Mouse (Mus musculus) small intestine, adult 2 months (tissue): Measurements from ENCODE around the gene Ethe1. TPM values are rescaled to one million over a fixed set of nuclear protein-coding genes. Genes with fewer than 3 reads are reported as not detected.

Experiments
- H3K27ac ChIP-seq: fragments of 200-500 bp; 2 replicates; pipeline ENCODE4 v1.5.1; 2012; ENCODE audit warnings: low read depth, low read length, control low read depth, inconsistent platforms; ENCODE audit not compliant: insufficient read depth
- H3K27me3 ChIP-seq: fragments of 200-500 bp; 2 replicates; pipeline ENCODE4 v1.6.1; 2012; ENCODE audit warnings: mild to moderate bottlenecking, moderate library complexity, low read length, inconsistent platforms; ENCODE audit not compliant: control insufficient read depth, insufficient read depth
- H3K36me3 ChIP-seq: fragments of 200-500 bp; 2 replicates; pipeline ENCODE4 v1.6.1; 2012; ENCODE audit warnings: mild to moderate bottlenecking, low read length, control low read depth, inconsistent platforms; ENCODE audit not compliant: control insufficient read depth, insufficient read depth
- H3K4me1 ChIP-seq: fragments of 200-500 bp; 2 replicates; pipeline ENCODE4 v1.6.1; 2012; ENCODE audit warnings: low read length, inconsistent platforms, mixed read lengths; ENCODE audit not compliant: control insufficient read depth, insufficient read depth, insufficient read length
- H3K4me3 ChIP-seq: fragments of 200-500 bp; 2 replicates; pipeline ENCODE4 v1.5.1; 2012; ENCODE audit warnings: low read depth, mild to moderate bottlenecking, control low read depth, inconsistent platforms, low read length, moderate library complexity
- CTCF ChIP-seq: fragments of 200-500 bp; IDR thresholded peaks from 2 replicates; pipeline ENCODE4 v1.5.1; 2012; ENCODE audit warnings: low read depth, mild to moderate bottlenecking, control low read depth, inconsistent platforms, low read length, moderate library complexity, mixed read lengths; ENCODE audit not compliant: insufficient replicate concordance, insufficient read length; ENCODE audit errors: extremely low read depth
- POLR2A ChIP-seq: fragments of 200-500 bp; IDR thresholded peaks from 2 replicates; pipeline ENCODE4 v1.6.1; 2012; ENCODE audit warnings: low read depth, mild to moderate bottlenecking, control low read depth, inconsistent platforms, low read length, moderate library complexity
- WGBS: fragments of 180-500 bp; shearing (Covaris S2); methylation state at CpG from one replicate; pipeline ENCODE4 v1.1.7; 2018; 5-methylcytosine and 5-hydroxymethylcytosine counted together
- polyA plus RNA-seq: library from polyadenylated mRNA; depleted of rRNA; stranded (reverse); fragments of >200 nt; gene quantifications from 2 replicates; pipeline ENCODE4 v1.2.3, GENCODE M21; 2012

Gene Ethe1
- polyA plus RNA-seq, 1 experiment = 44.2 TPM

DNA sequence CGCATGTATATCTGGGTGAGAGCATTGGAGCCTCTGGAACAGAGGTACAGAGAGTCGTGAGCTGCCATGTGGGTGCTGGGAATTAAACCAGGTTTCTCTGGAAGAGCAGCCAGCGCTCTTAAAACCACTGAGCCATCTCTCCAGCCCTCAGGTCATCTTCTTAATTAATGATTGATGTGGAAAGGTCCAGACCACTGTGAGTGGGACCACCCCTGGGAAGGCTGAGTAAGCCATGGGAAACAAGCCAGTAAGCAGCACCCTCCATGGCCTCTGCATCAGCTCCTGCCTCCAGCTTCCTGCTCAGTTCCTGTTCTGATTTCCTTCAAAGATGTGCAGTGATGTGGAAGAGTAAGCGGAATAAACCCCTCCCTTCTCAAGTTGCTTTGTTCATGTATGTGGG lies 4.8 kb downstream of the Ethe1 start:
- WGBS = 54% methylated on average over 4 of the region's 4 CpGs
- peaks cover 27% of the 10 kb centered on the region for H3K4me1 ChIP-seq
- no peaks in the 10 kb centered on the region for H3K36me3 ChIP-seq
- TF ChIP-seq CTCF (no peak), POLR2A (no peak)
- H3K4me3 ChIP-seq = no peak overlapping the region
- no peak overlapping the region for H3K27ac ChIP-seq
- H3K27me3 ChIP-seq = no peaks in the 10 kb centered on the region

DNA sequence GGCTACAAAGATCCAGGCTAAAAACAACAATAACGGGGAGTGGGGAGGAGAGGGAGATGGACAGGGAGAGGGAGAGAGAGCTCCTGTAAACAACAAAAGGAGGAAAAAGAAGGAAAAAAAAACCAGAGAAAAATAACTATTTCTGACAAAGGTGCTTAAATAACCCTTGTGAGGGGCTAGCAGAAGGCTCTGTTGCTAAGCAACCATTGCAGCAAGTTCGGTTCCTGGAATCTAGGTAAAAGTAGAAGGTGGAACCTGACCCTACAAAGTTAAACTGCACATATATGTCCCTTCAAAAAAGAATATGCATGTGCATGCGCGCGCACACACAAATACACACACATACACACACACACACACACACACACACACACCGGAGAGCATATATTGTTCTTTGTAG lies 5.4 kb downstream of the Ethe1 start:
- Histone ChIP-seq H3K27ac (no peak overlapping the region), H3K4me1 (peaks cover 21% of the 10 kb centered on the region; the same call in 1 of the 2 replicates), H3K4me3 (no peak overlapping the region), H3K36me3 (no peaks in the 10 kb centered on the region), H3K27me3 (no peaks in the 10 kb centered on the region)
- TF ChIP-seq POLR2A = no peak
- no peak for TF ChIP-seq CTCF
- 90% methylated on average over 6 of the region's 6 CpGs for WGBS

DNA sequence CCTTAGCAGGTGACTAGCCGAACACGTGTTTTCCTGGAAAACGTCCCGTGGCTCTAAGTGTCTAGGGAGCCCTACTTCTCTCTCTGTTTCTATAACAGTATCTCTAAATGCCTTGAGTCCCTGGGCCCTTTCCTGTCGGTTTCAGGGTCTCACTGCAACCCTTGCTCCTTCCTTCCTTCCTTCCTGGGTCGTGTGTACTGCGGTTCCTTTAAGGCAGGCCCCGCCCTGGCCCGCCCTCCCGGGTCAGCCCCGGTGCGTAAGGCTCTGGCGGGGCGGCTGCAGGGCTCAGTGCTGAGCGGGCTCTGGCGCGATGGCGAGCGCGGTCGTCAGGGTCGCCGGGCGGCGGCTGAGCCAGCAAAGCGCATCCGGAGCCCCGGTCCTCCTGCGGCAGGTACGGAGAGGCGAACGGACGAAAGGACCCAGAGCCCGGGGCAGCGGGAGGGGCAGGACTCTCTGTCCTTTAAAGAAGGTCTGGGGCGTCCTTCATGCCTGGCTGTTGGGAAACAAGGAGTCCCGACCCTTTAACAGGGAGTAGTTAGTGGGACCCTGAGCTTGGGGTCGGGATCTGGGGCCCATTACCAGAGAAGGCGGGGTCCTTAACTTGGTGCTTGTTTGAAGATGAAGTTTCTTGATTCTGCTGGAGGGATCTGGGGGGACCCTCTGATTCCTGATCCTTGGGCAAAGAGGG lies 6.4 kb downstream of the Ethe1 start:
- under 1% methylated on average over 39 of the region's 39 CpGs for WGBS
- H3K4me3 ChIP-seq = peak overlapping the region; percentile 85
- peak; percentile 79 for TF ChIP-seq POLR2A
- 0 out of 2 replicates have a peak, but pooled peaks have one; percentile 10 for TF ChIP-seq CTCF
- H3K4me1 ChIP-seq = peaks cover 15% of the 10 kb centered on the region; the same call in 1 of the 2 replicates
- H3K27me3 ChIP-seq = no peaks in the 10 kb centered on the region
- no peaks in the 10 kb centered on the region for H3K36me3 ChIP-seq
- H3K27ac ChIP-seq = no peak overlapping the region

DNA sequence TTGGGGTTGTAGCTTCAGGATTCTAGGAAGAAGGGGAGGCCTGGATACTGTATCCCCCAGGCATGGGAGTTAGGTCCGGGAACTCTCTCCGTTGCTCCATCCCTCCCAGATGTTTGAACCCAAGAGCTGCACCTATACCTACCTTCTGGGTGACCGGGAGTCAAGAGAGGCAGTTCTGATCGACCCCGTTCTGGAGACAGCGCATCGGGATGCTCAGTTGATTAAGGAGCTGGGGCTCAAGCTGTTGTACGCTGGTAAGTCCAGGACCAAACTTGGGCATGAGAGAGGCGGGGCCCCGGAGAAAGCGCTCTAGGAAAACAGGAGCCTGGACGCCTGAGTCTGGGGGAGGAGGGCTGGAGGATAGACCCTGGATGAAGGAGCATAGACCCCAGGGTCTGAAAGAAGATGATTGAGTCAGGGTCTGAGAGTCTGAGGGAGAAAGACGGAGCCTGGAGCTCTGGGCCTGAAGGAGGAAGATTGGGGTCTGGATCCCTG lies 7.0 kb downstream of the Ethe1 start:
- H3K4me3 ChIP-seq = peak overlapping the region; percentile 85
- peaks cover 15% of the 10 kb centered on the region; the same call in 1 of the 2 replicates for H3K4me1 ChIP-seq
- H3K36me3 ChIP-seq = no peaks in the 10 kb centered on the region
- no peaks in the 10 kb centered on the region for H3K27me3 ChIP-seq
- TF ChIP-seq POLR2A (no peak), CTCF (no peak)
- no peak overlapping the region for H3K27ac ChIP-seq
- 13% methylated on average over 13 of the region's 13 CpGs for WGBS

DNA sequence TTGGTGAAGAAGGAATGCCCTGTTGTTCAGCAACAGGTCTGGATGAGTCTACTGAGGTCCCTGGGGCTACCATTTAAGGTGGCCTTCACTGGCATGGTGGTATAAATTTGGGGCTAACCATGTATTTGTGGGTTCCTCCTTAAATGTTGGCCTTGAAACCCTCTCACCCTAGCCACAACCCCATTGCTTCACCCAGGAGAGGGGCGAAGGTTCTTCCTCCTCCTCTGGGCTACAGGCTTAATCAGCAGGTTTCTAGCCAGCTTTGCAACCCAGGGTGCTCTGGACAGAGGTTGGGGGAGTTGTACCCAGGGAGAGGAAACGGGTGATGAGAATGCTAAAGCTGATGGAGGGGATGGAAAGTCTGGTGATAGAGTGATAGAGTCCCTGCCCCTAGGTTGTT lies 8.1 kb downstream of the Ethe1 start:
- Histone ChIP-seq H3K4me1 (peaks cover 15% of the 10 kb centered on the region; the same call in 1 of the 2 replicates), H3K27me3 (no peaks in the 10 kb centered on the region), H3K36me3 (no peaks in the 10 kb centered on the region), H3K4me3 (no peak overlapping the region), H3K27ac (no peak overlapping the region)
- WGBS = 54% methylated on average over 2 of the region's 2 CpGs
- TF ChIP-seq POLR2A (no peak), CTCF (no peak)

DNA sequence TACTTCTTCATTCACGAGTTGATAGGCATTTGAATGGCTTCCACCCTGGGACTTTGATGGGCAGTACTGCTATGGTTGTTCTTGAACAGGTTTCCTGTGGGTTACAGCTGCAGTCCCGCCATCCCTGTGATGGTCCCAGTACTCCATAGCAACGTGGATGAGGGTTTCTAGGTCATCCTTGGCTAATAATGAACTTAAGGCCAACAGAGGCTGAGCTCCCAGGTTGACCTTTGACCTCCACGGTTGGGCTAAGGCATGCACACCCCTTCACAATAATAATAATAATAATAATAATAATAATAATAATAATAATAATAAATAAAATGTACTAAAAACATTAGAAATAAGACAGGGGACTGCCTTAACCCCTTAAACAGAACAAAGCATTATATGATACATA lies 10.8 kb downstream of the Ethe1 start:
- Histone ChIP-seq H3K4me3 (no peak overlapping the region), H3K27me3 (no peaks in the 10 kb centered on the region), H3K27ac (no peak overlapping the region), H3K4me1 (peaks cover 4% of the 10 kb centered on the region; the same call in 1 of the 2 replicates), H3K36me3 (no peaks in the 10 kb centered on the region)
- TF ChIP-seq CTCF (no peak), POLR2A (no peak)
- WGBS = 48% methylated on average over 4 of the region's 4 CpGs

DNA sequence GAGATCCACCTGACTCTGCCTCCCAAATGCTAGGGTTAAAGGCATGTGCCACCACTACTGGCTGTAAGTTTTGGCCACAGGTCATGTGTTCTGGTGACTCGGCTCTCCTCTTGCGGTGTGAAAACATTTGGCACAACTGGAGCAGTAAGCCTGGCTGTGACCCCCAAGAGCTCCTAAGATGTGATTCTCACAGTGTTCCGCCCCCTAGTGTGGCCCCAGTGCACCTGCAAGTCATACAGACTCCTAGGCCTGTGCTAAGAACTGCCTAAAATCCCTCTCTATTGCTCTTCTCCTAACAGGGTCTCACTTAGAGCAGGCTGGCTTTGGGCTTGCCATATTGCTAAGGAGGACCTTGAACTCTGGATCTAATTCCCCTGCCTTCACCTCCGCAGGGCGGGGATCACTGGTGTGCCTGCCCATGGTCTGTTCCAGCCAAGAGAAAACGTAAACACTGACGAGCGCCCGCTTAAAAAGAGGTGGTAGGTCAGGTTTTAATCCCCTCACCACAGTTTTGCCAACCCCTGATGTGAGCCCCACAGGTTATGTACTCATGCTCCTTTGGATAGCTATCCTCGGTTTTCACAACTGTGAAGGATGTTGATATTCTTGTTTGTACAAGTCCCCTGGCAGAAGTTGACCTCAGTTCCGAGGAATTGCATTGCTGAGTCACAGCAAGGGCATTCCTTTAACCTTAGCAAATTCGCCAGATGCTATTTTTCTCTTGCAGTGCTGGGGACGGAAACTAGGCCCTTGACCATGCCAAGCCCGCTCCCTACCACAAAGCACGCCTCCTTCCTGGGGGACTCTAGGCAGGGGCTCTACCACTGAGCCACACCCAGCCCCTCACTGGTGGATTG lies 12.1 kb downstream of the Ethe1 start:
- no peak overlapping the region for H3K27ac ChIP-seq
- H3K4me3 ChIP-seq = no peak overlapping the region
- peaks cover 4% of the 10 kb centered on the region; the same call in 1 of the 2 replicates for H3K4me1 ChIP-seq
- H3K27me3 ChIP-seq = no peaks in the 10 kb centered on the region
- 72% methylated on average over 15 of the region's 15 CpGs for WGBS
- TF ChIP-seq POLR2A (no peak), CTCF (peak; percentile 45; the same call in 1 of the 2 replicates)
- no peaks in the 10 kb centered on the region for H3K36me3 ChIP-seq
